Comparison of ENCODE assay signal across 8 mouse cellular contexts in the genomic region with DNA sequence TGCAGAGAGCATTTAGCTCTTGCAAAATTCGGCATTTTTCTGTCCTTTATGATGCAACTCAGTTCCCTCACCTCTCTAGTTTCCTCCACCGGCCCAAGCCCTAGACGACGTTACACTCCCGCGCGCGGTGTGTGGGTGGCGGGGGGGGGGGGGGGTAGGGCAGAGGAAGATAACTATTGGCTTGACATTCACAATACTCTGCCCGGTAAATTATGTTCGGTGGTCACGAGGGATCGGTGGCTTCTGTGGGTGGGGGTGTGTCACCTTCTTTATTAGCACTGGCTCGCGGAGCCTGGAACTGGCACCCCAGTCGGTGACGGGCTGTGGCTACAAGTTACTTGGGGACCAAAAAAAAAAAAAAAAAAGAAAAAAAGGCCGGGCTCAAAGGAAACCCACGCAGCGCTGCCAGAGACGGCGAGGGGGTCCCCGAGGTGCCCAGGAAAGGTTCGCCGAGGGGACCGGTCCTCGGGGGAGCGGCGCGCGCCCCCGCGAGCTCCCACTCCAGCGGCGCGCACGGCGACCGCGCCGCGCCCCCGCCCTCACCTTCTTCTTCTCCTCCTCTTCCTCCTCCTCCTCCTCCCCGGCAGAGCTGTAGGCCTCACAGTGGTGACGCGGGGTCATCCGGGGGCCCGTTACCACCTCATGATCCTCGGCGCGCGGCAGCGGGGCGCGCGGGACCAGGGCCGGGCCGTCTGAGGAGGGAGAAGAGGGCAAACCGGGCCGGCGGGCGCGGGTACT. TPM values are rescaled to one million over a fixed set of nuclear protein-coding genes. Genes with fewer than 3 reads are reported as not detected.
DNase-seq lines count a peak whose midpoint lies in the region; ATAC-seq lines count a peak whose summit lies in the region.

No protein-coding gene starts in this region.

- H3K4me1 ChIP-seq in embryonic facial prominence, embryonic 13.5 days, result peaks cover 20% of the 10 kb centered on the region
- H3K4me1 ChIP-seq in limb, embryonic 15.5 days, result peaks cover 4% of the 10 kb centered on the region; the same call in 1 of the 2 replicates
- peaks cover 29% of the 10 kb centered on the region for H3K4me1 ChIP-seq in midbrain, embryonic 16.5 days (ENCODE audit: control insufficient read depth, insufficient read depth, low read length)

- peaks cover 8% of the 10 kb centered on the region; the same call in 1 of the 2 replicates for H3K36me3 ChIP-seq in embryonic facial prominence, embryonic 13.5 days
- peaks cover 3% of the 10 kb centered on the region for H3K36me3 ChIP-seq in limb, embryonic 15.5 days
- H3K36me3 ChIP-seq in midbrain, embryonic 16.5 days (ENCODE audit: control insufficient read depth, insufficient read depth, low read length), result peaks cover 3% of the 10 kb centered on the region; the same call in 1 of the 2 replicates

- H3K9me3 ChIP-seq in embryonic facial prominence, embryonic 13.5 days, result no peaks in the 10 kb centered on the region
- H3K9me3 ChIP-seq in limb, embryonic 15.5 days, result no peaks in the 10 kb centered on the region
- H3K9me3 ChIP-seq in midbrain, embryonic 16.5 days (replicated peaks; ENCODE audit: control insufficient read depth, low read length, poor library complexity, severe bottlenecking), result no peaks in the 10 kb centered on the region

- peak overlapping the region; percentile 95 for H3K27ac ChIP-seq in embryonic facial prominence, embryonic 13.5 days
- H3K27ac ChIP-seq in limb, embryonic 15.5 days, result peak overlapping the region; percentile 96
- H3K27ac ChIP-seq in midbrain, embryonic 16.5 days (ENCODE audit: low read length), result peak overlapping the region; percentile 90

- H3K27me3 ChIP-seq in embryonic facial prominence, embryonic 13.5 days, result no peaks in the 10 kb centered on the region
- H3K27me3 ChIP-seq in limb, embryonic 15.5 days, result no peaks in the 10 kb centered on the region
- no peaks in the 10 kb centered on the region for H3K27me3 ChIP-seq in midbrain, embryonic 16.5 days (ENCODE audit: control insufficient read depth, insufficient read depth, low read depth, low read length)

- under 1% methylated on average over 42 of the region's 63 CpGs for WGBS in embryonic facial prominence, embryonic 13.5 days
- WGBS in limb, embryonic 15.5 days, result 0% methylated on average over 60 of the region's 63 CpGs
- WGBS in midbrain, embryonic 16.5 days, result 0% methylated on average over 24 of the region's 63 CpGs

- peak; percentile 68 for ATAC-seq in embryonic facial prominence, embryonic 13.5 days (ENCODE audit: insufficient number of reproducible peaks, insufficient read depth, low FRiP score, low TSS enrichment, low read depth)
- peak; percentile 41; the same call in 1 of the 2 replicates for ATAC-seq in limb, embryonic 15.5 days (ENCODE audit: insufficient number of reproducible peaks, low FRiP score, low TSS enrichment, low read depth)
- peak; percentile 74 for ATAC-seq in midbrain, embryonic 16.5 days

- H3K9ac ChIP-seq in embryonic facial prominence, embryonic 13.5 days, result peak overlapping the region; percentile 98
- H3K9ac ChIP-seq in limb, embryonic 15.5 days, result peak overlapping the region; percentile 84
- H3K9ac ChIP-seq in midbrain, embryonic 16.5 days (ENCODE audit: low read depth, low read length), result peak overlapping the region; percentile 93

- peak overlapping the region; percentile 86 for H3K4me2 ChIP-seq in embryonic facial prominence, embryonic 13.5 days
- peak overlapping the region; percentile 44 for H3K4me2 ChIP-seq in limb, embryonic 15.5 days
- H3K4me2 ChIP-seq in midbrain, embryonic 16.5 days (ENCODE audit: low read length), result peak overlapping the region; percentile 87

- peak; percentile 74 for DNase-seq in 416B (ENCODE audit: low read depth)
- peak; percentile 42 for DNase-seq in adrenal gland, postnatal 25 days
- DNase-seq in heart, adult 8-10 months (ENCODE audit: low spot score), result peak; percentile 46
- peak; percentile 48 to 50 for DNase-seq in kidney, adult 8-10 months
- DNase-seq in spleen, postnatal 14 days (ENCODE audit: low spot score in 2 of 2), result peak; percentile 44 to 59

- peak overlapping the region; percentile 90 for H3K4me3 ChIP-seq in embryonic facial prominence, embryonic 13.5 days
- peak overlapping the region; percentile 93 for H3K4me3 ChIP-seq in limb, embryonic 15.5 days
- H3K4me3 ChIP-seq in midbrain, embryonic 16.5 days (ENCODE audit: low read depth, low read length), result peak overlapping the region; percentile 89

RNA-seq across cellular contexts. Expression of gene Ccni, which starts 0.8 kb away (rescaled TPM):
- 199 and 208 TPM in 2 replicates for total RNA-seq in adrenal gland, postnatal 25 days (2021)
- polyA plus RNA-seq in embryonic facial prominence, embryonic 13.5 days (2015; fragmentation: Nextera tagmentation; extraction: Ambion mirVana), result 119 and 130 TPM in 2 replicates
- total RNA-seq in heart, adult 8-10 months (2022), result 100 to 1,000 TPM; 119 to 175 (median 143) TPM
- polyA plus RNA-seq in limb, embryonic 15.5 days (2015; fragmentation: Nextera tagmentation; extraction: Ambion mirVana), result 71.1 and 93.7 TPM in 2 replicates
- 135 and 140 TPM in 2 replicates for polyA plus RNA-seq in midbrain, embryonic 16.5 days (2015; fragmentation: Nextera tagmentation; extraction: Ambion mirVana)

RNA-seq across cellular contexts. Expression of gene 2010109A12Rik, which starts 0.8 kb away (rescaled TPM):
- total RNA-seq in adrenal gland, postnatal 25 days (2021), result 0.94 TPM in 1 of 2 replicates, not detected in the other
- polyA plus RNA-seq in embryonic facial prominence, embryonic 13.5 days (2015; fragmentation: Nextera tagmentation; extraction: Ambion mirVana), result 0.89 and 3.3 TPM in 2 replicates
- under 1 TPM in 2 of 4 experiments, not detected in 2; 0.40 to 0.69 TPM for total RNA-seq in heart, adult 8-10 months (2022)
- 0.96 and 1.8 TPM in 2 replicates for polyA plus RNA-seq in limb, embryonic 15.5 days (2015; fragmentation: Nextera tagmentation; extraction: Ambion mirVana)
- polyA plus RNA-seq in midbrain, embryonic 16.5 days (2015; fragmentation: Nextera tagmentation; extraction: Ambion mirVana), result 1.2 and 2.2 TPM in 2 replicates

Comparison
In these comparisons a context has a peak if more than half of its experiments do, and no peak if none do; other contexts are left out.
1. Peak in every context shown above with its lines: DNase-seq, ATAC-seq, H3K4me3 ChIP-seq and H3K27ac ChIP-seq.